Mouse (Mus musculus): ENCODE measurements at regions not wholly inside any gene's neighbourhood (a gene's known extent, or its start where the extent isn't known, plus 50 kb on each side); places are given as distances from the start of the nearest gene placed in this dataset.

DNA sequence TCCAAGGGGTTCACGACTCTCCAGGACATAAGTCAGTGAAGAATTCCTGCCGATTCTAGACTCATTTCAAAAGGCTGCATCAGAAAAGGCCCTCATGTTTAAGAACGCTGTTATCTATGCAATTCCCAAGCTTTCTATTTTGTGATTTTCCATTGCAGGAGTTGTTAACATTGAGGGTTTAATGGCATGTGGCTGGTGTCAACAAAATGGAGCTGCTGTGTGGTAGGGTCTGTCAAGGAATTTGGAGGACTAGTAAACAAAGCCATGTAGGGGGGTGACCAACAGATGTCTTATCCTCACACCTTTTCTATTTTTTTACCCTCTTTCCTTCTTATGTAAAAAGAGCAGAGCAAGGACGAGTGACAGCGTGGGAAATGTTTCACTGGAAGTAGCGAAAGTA is 186.9 kb upstream of the Ccdc122 start:
- no peak for TF ChIP-seq CTCF (IDR thresholded peaks at IDR 0.05)
- TF ChIP-seq EP300 (IDR thresholded peaks at IDR 0.05), result peak; percentile 58; the same call in 1 of the 2 replicates
